Mouse (Mus musculus): Measurements from ENCODE around the gene Atn1. TPM values are rescaled to one million over a fixed set of nuclear protein-coding genes. Genes with fewer than 3 reads are reported as not detected.

Gene Atn1
- total and polyA plus RNA-seq, 2 experiments from 2014 or later, result 6.0 to 8.5 TPM

GRCm38 (mm10) chr6:124757351-124757880 lies 1.1 kb upstream of the Atn1 start:
- H3K4me1 ChIP-seq (ENCODE audit: control insufficient read depth, insufficient read depth), result peaks cover 43% of the 10 kb centered on the region
- 15% methylated on average over 5 of the region's 5 CpGs for WGBS

GRCm38 (mm10) chr6:124756652-124757350 lies 477 bp upstream of the Atn1 start:
- WGBS, result under 1% methylated on average over 48 of the region's 54 CpGs
- peak overlapping the region; percentile 99 for H3K9ac ChIP-seq (replicated peaks; ENCODE audit: low read depth, low read length)
- no peaks in the 10 kb centered on the region for H3K27me3 ChIP-seq (ENCODE audit: control insufficient read depth, insufficient read depth, low read length)
- DNase-seq (ENCODE audit: low spot score) (peak; percentile 80), ATAC-seq (ENCODE audit: insufficient read depth, low read depth) (peak; percentile 73)
- TF ChIP-seq CTCF (IDR thresholded peaks at IDR 0.05; ENCODE audit: low read depth) (no peak), EP300 (IDR thresholded peaks at IDR 0.05; ENCODE audit: low read depth) (no peak)
- H3K36me3 ChIP-seq (replicated peaks; ENCODE audit: control insufficient read depth, insufficient read depth, low read length), result peaks cover 4% of the 10 kb centered on the region; the same call in 1 of the 2 replicates
- peak overlapping the region; percentile 93 for H3K4me3 ChIP-seq (ENCODE audit: low read depth, low read length)
- peak overlapping the region; percentile 96 for H3K27ac ChIP-seq (ENCODE audit: low read depth)
- peak overlapping the region; percentile 86 for H3K4me2 ChIP-seq (ENCODE audit: low read depth, low read length)
- H3K4me1 ChIP-seq (ENCODE audit: control insufficient read depth, insufficient read depth), result peaks cover 43% of the 10 kb centered on the region
- no peaks in the 10 kb centered on the region for H3K9me3 ChIP-seq (replicated peaks; ENCODE audit: control insufficient read depth, low read length)

More at GRCm38 (mm10) chr6:124757351-124757880, 1.1 kb upstream of the Atn1 start:
- ATAC-seq (ENCODE audit: insufficient read depth, low read depth) (no peak), DNase-seq (ENCODE audit: low spot score) (no peak)
- Histone ChIP-seq H3K4me3 (ENCODE audit: low read depth, low read length) (peak overlapping the region; percentile 93), H3K27ac (ENCODE audit: low read depth) (peak overlapping the region; percentile 96), H3K4me2 (ENCODE audit: low read depth, low read length) (peak overlapping the region; percentile 86), H3K36me3 (replicated peaks; ENCODE audit: control insufficient read depth, insufficient read depth, low read length) (peaks cover 4% of the 10 kb centered on the region; the same call in 1 of the 2 replicates), H3K9ac (replicated peaks; ENCODE audit: low read depth, low read length) (peak overlapping the region; percentile 99), H3K27me3 (ENCODE audit: control insufficient read depth, insufficient read depth, low read length) (no peaks in the 10 kb centered on the region), H3K9me3 (replicated peaks; ENCODE audit: control insufficient read depth, low read length) (no peaks in the 10 kb centered on the region)
- TF ChIP-seq CTCF (IDR thresholded peaks at IDR 0.05; ENCODE audit: low read depth) (no peak), EP300 (IDR thresholded peaks at IDR 0.05; ENCODE audit: low read depth) (no peak)

- DNase-seq (ENCODE audit: low spot score) (no peak), ATAC-seq (ENCODE audit: insufficient read depth, low read depth) (no peak)
- H3K4me3 ChIP-seq (ENCODE audit: low read depth, low read length), result peak overlapping the region; percentile 93
- no peak for TF ChIP-seq EP300 (IDR thresholded peaks at IDR 0.05; ENCODE audit: low read depth)
- TF ChIP-seq CTCF (IDR thresholded peaks at IDR 0.05; ENCODE audit: low read depth), result no peak
- WGBS, result 12% methylated on average over 3 of the region's 3 CpGs
- peak overlapping the region; percentile 96 for H3K27ac ChIP-seq (ENCODE audit: low read depth)
- no peaks in the 10 kb centered on the region for H3K9me3 ChIP-seq (replicated peaks; ENCODE audit: control insufficient read depth, low read length)
- H3K9ac ChIP-seq (replicated peaks; ENCODE audit: low read depth, low read length), result peak overlapping the region; percentile 99
- peaks cover 43% of the 10 kb centered on the region for H3K4me1 ChIP-seq (ENCODE audit: control insufficient read depth, insufficient read depth)
- H3K36me3 ChIP-seq (replicated peaks; ENCODE audit: control insufficient read depth, insufficient read depth, low read length), result peaks cover 4% of the 10 kb centered on the region; the same call in 1 of the 2 replicates
- H3K4me2 ChIP-seq (ENCODE audit: low read depth, low read length), result peak overlapping the region; percentile 86
- no peaks in the 10 kb centered on the region for H3K27me3 ChIP-seq (ENCODE audit: control insufficient read depth, insufficient read depth, low read length)
These were observed 1.0 kb downstream of the Atn1 start for GRCm38 (mm10) chr6:124755306-124755705.

- H3K9me3 ChIP-seq (replicated peaks; ENCODE audit: control insufficient read depth, low read length), result no peaks in the 10 kb centered on the region
- ATAC-seq (ENCODE audit: insufficient read depth, low read depth) (no peak), DNase-seq (ENCODE audit: low spot score) (no peak)
- H3K4me1 ChIP-seq (ENCODE audit: control insufficient read depth, insufficient read depth), result peaks cover 39% of the 10 kb centered on the region
- no peak overlapping the region for H3K4me2 ChIP-seq (ENCODE audit: low read depth, low read length)
- H3K27ac ChIP-seq (ENCODE audit: low read depth), result no peak overlapping the region
- H3K4me3 ChIP-seq (ENCODE audit: low read depth, low read length), result no peak overlapping the region
- peaks cover 9% of the 10 kb centered on the region for H3K36me3 ChIP-seq (replicated peaks; ENCODE audit: control insufficient read depth, insufficient read depth, low read length)
- no peak overlapping the region for H3K9ac ChIP-seq (replicated peaks; ENCODE audit: low read depth, low read length)
- WGBS, result 72% methylated on average over 2 of the region's 2 CpGs
- TF ChIP-seq CTCF (IDR thresholded peaks at IDR 0.05; ENCODE audit: low read depth) (no peak), EP300 (IDR thresholded peaks at IDR 0.05; ENCODE audit: low read depth) (no peak)
- no peaks in the 10 kb centered on the region for H3K27me3 ChIP-seq (ENCODE audit: control insufficient read depth, insufficient read depth, low read length)
These were observed 2.5 kb downstream of the Atn1 start for GRCm38 (mm10) chr6:124753861-124754260.

GRCm38 (mm10) chr6:124750405-124750804 lies 5.9 kb downstream of the Atn1 start:
- Histone ChIP-seq H3K27me3 (ENCODE audit: control insufficient read depth, insufficient read depth, low read length) (no peaks in the 10 kb centered on the region), H3K27ac (ENCODE audit: low read depth) (no peak overlapping the region), H3K4me1 (ENCODE audit: control insufficient read depth, insufficient read depth) (peaks cover 19% of the 10 kb centered on the region), H3K36me3 (replicated peaks; ENCODE audit: control insufficient read depth, insufficient read depth, low read length) (peaks cover 27% of the 10 kb centered on the region), H3K9me3 (replicated peaks; ENCODE audit: control insufficient read depth, low read length) (no peaks in the 10 kb centered on the region), H3K4me3 (ENCODE audit: low read depth, low read length) (no peak overlapping the region), H3K9ac (replicated peaks; ENCODE audit: low read depth, low read length) (no peak overlapping the region), H3K4me2 (ENCODE audit: low read depth, low read length) (no peak overlapping the region)
- DNase-seq (ENCODE audit: low spot score) (no peak), ATAC-seq (ENCODE audit: insufficient read depth, low read depth) (no peak)
- no peak for TF ChIP-seq EP300 (IDR thresholded peaks at IDR 0.05; ENCODE audit: low read depth)
- WGBS, result 84% methylated on average over 8 of the region's 8 CpGs

All from heart, postnatal 0 days (tissue).